24 mouse cellular contexts compared by ENCODE assay signal in the genomic region with DNA sequence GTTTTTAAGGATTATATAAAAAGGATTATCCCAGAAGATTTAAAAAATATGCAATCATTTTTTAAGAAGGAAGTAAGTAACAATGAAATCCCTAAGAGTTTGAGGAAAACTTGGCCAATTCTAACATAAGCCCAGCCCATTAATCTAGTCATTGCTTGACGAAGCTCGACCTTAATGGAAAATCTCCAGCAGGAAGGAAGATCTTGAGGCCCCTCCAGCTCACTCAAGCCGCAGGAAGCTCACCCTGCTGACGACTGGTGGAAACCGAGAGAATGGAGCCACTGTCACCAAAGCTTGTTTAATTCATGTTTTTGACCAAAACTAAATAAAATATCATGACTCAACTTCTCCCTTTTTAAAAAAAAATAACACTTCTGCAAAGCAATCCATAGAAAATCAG. TPM values are rescaled to one million over a fixed set of nuclear protein-coding genes. Genes with fewer than 3 reads are reported as not detected.
DNase-seq lines count a peak whose midpoint lies in the region; ATAC-seq lines count a peak whose summit lies in the region.
"Had no signal": no experiment of that assay in that cellular context is flagged by ENCODE, and none has a peak within 500 bp of the region (broad histone marks: within the 10 kb centered on the region; RNA-seq: fewer than 3 reads in every experiment).

No protein-coding gene starts in this region.

- 75% methylated on average over 5 of the region's 5 CpGs for WGBS in kidney, embryonic 16.5 days
- WGBS in kidney, embryonic 14.5 days: 79% methylated on average over 5 of the region's 5 CpGs

- no peaks in the 10 kb centered on the region for H3K27me3 ChIP-seq in kidney, embryonic 16.5 days (ENCODE audit: insufficient read depth, low read length)
- no peaks in the 10 kb centered on the region for H3K27me3 ChIP-seq in kidney, embryonic 14.5 days (ENCODE audit: control insufficient read depth, insufficient read depth, low read length)
- H3K27me3 ChIP-seq: embryonic facial prominence, embryonic 13.5 days; forebrain, embryonic 12.5 days; forebrain, embryonic 15.5 days; hindbrain, embryonic 12.5 days; hindbrain, embryonic 15.5 days had no signal

- H3K4me2 ChIP-seq in kidney, embryonic 16.5 days (replicated peaks; ENCODE audit: low read depth, low read length): no peak overlapping the region
- no peak overlapping the region for H3K4me2 ChIP-seq in kidney, embryonic 14.5 days (replicated peaks; ENCODE audit: low read depth, low read length)
- H3K4me2 ChIP-seq: embryonic facial prominence, embryonic 13.5 days; forebrain, embryonic 12.5 days; forebrain, embryonic 15.5 days; heart, embryonic 11.5 days; hindbrain, embryonic 12.5 days; hindbrain, embryonic 15.5 days had no signal

- H3K27ac ChIP-seq in kidney, embryonic 16.5 days (ENCODE audit: low read length): 0 out of 2 replicates have a peak overlapping the region, but pooled peaks have one; percentile 0
- H3K27ac ChIP-seq in kidney, embryonic 14.5 days (ENCODE audit: low read depth, low read length): no peak overlapping the region
- H3K27ac ChIP-seq: embryonic facial prominence, embryonic 10.5 days; embryonic facial prominence, embryonic 13.5 days; forebrain, embryonic 12.5 days; forebrain, embryonic 15.5 days; hindbrain, embryonic 12.5 days; hindbrain, embryonic 15.5 days had no signal

- H3K4me3 ChIP-seq in kidney, embryonic 16.5 days (ENCODE audit: low read length): no peak overlapping the region
- no peak overlapping the region for H3K4me3 ChIP-seq in kidney, embryonic 14.5 days (ENCODE audit: low read length)
- H3K4me3 ChIP-seq: embryonic facial prominence, embryonic 10.5 days; embryonic facial prominence, embryonic 13.5 days; erythroblast, embryonic 14.5 days; forebrain, embryonic 12.5 days; forebrain, embryonic 15.5 days; hindbrain, embryonic 12.5 days; hindbrain, embryonic 15.5 days had no signal

- H3K4me1 ChIP-seq in kidney, embryonic 16.5 days (ENCODE audit: insufficient read depth, low read length): peaks cover 13% of the 10 kb centered on the region; the same call in 1 of the 2 replicates
- H3K4me1 ChIP-seq in kidney, embryonic 14.5 days (ENCODE audit: control insufficient read depth, insufficient read depth, low read length): 0 out of 2 replicates have a peak, but pooled peaks cover 3% of the 10 kb centered on the region
- H3K4me1 ChIP-seq: forebrain, embryonic 12.5 days; forebrain, embryonic 15.5 days had no signal

- H3K36me3 ChIP-seq in kidney, embryonic 16.5 days (ENCODE audit: insufficient read depth, low read length): peaks cover 18% of the 10 kb centered on the region
- no peaks in the 10 kb centered on the region; the same call in 1 of the 2 replicates for H3K36me3 ChIP-seq in kidney, embryonic 14.5 days (ENCODE audit: control insufficient read depth, insufficient read depth, low read length)
- H3K36me3 ChIP-seq: forebrain, embryonic 12.5 days; forebrain, embryonic 15.5 days; hindbrain, embryonic 15.5 days had no signal

- H3K9ac ChIP-seq in kidney, embryonic 16.5 days (replicated peaks; ENCODE audit: low read length): no peak overlapping the region
- H3K9ac ChIP-seq in kidney, embryonic 14.5 days (ENCODE audit: low read depth, low read length): no peak overlapping the region
- H3K9ac ChIP-seq: embryonic facial prominence, embryonic 13.5 days; forebrain, embryonic 12.5 days; forebrain, embryonic 15.5 days; hindbrain, embryonic 12.5 days; hindbrain, embryonic 15.5 days had no signal

- ATAC-seq in kidney, embryonic 16.5 days (ENCODE audit: low FRiP score, low TSS enrichment): no peak
- ATAC-seq in kidney, embryonic 14.5 days (ENCODE audit: low FRiP score, low TSS enrichment): no peak
- ATAC-seq: CD4-positive, CD25-positive, alpha-beta regulatory T cell, adult 4 months; forebrain, embryonic 15.5 days had no signal

- no peaks in the 10 kb centered on the region; the same call in 1 of the 2 replicates for H3K9me3 ChIP-seq in kidney, embryonic 16.5 days (ENCODE audit: low read length)
- no peaks in the 10 kb centered on the region for H3K9me3 ChIP-seq in kidney, embryonic 14.5 days (ENCODE audit: control insufficient read depth, low read length)
- H3K9me3 ChIP-seq: embryonic facial prominence, embryonic 10.5 days; embryonic facial prominence, embryonic 13.5 days; forebrain, embryonic 12.5 days; forebrain, embryonic 15.5 days; hindbrain, embryonic 12.5 days; hindbrain, embryonic 15.5 days had no signal

- peak; percentile 41 for DNase-seq in kidney, adult 11 months
- no peak for DNase-seq in kidney, postnatal 10 days
- peak; percentile 63 for DNase-seq in kidney, postnatal 14 days
- peak; percentile 46 to 71 for DNase-seq in kidney, postnatal 25 days
- DNase-seq: adrenal gland, adult 8-10 months; adrenal gland, postnatal 25 days; cerebellum, adult 11-12 months; cerebellum, adult 8-10 months; cerebellum, postnatal 10 days; cerebellum, postnatal 36 days; embryo, embryonic 11 days; gastrocnemius, postnatal 14 days; heart, adult 11 months had no signal

RNA-seq across cellular contexts. Expression of gene Tgfbr2, which starts 18.7 kb away (rescaled TPM):
- 33.8 and 35.9 TPM in 2 replicates for polyA plus RNA-seq in kidney, embryonic 16.5 days (2015; fragmentation: Nextera tagmentation; extraction: Ambion mirVana)
- polyA plus RNA-seq in kidney, embryonic 14.5 days (2014; fragmentation: Nextera tagmentation; extraction: Ambion mirVana): 10.8 and 27.2 TPM in 2 replicates
